Comparison of ENCODE assay signal across 16 mouse cellular contexts in the genomic region with DNA sequence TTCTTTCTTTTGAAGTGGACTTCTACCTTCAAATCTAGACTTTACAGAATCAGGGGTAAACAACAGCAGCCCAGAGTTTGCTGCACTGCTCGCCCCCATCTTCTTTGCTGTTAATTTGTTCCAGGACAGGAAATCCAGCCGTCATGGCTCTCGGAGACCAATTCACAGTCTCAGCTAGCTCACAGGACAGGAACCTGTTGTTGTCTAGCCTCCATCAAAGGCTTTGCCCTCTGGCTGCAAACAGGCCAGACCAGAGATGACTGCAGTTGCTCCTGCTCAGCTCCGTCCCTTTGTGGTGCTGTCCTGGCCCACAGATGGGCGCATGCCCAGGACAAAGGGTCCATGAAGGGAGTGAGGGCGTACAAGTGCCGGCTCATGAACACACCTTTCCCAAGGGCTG.
DNase-seq lines count a peak whose midpoint lies in the region; ATAC-seq lines count a peak whose summit lies in the region.
"Had no signal": no experiment of that assay in that cellular context is flagged by ENCODE, and none has a peak within 500 bp of the region (broad histone marks: within the 10 kb centered on the region; RNA-seq: fewer than 3 reads in every experiment).

No protein-coding gene starts in this region.

- no peaks in the 10 kb centered on the region; the same call in 1 of the 2 replicates for H3K27me3 ChIP-seq in kidney, embryonic 15.5 days
- no peaks in the 10 kb centered on the region for H3K27me3 ChIP-seq in embryonic facial prominence, embryonic 10.5 days (replicated peaks; ENCODE audit: low read depth, poor library complexity, severe bottlenecking)
- no peaks in the 10 kb centered on the region for H3K27me3 ChIP-seq in embryonic facial prominence, embryonic 11.5 days (ENCODE audit: control insufficient read depth, insufficient read depth, low read length)
- no peaks in the 10 kb centered on the region for H3K27me3 ChIP-seq in limb, embryonic 11.5 days (ENCODE audit: control insufficient read depth, insufficient read depth, low read length)

- H3K36me3 ChIP-seq in kidney, embryonic 15.5 days, result no peaks in the 10 kb centered on the region
- H3K36me3 ChIP-seq in embryonic facial prominence, embryonic 10.5 days (replicated peaks), result no peaks in the 10 kb centered on the region
- no peaks in the 10 kb centered on the region for H3K36me3 ChIP-seq in embryonic facial prominence, embryonic 11.5 days (replicated peaks; ENCODE audit: control insufficient read depth, insufficient read depth, low read depth, low read length)
- no peaks in the 10 kb centered on the region for H3K36me3 ChIP-seq in limb, embryonic 11.5 days (ENCODE audit: control insufficient read depth, insufficient read depth, low read length)
- H3K36me3 ChIP-seq: hindbrain, embryonic 15.5 days had no signal

- peaks cover 44% of the 10 kb centered on the region for H3K4me1 ChIP-seq in kidney, embryonic 15.5 days
- H3K4me1 ChIP-seq in embryonic facial prominence, embryonic 10.5 days, result peaks cover 64% of the 10 kb centered on the region
- no peaks in the 10 kb centered on the region; the same call in 1 of the 2 replicates for H3K4me1 ChIP-seq in embryonic facial prominence, embryonic 11.5 days (ENCODE audit: control insufficient read depth, insufficient read depth, low read length)
- H3K4me1 ChIP-seq in limb, embryonic 11.5 days (ENCODE audit: control insufficient read depth, insufficient read depth, low read length), result peaks cover 46% of the 10 kb centered on the region

- H3K9ac ChIP-seq in kidney, embryonic 15.5 days, result no peak overlapping the region
- H3K9ac ChIP-seq in embryonic facial prominence, embryonic 11.5 days (replicated peaks; ENCODE audit: low read length), result peak overlapping the region; percentile 34; the same call in 1 of the 2 replicates
- H3K9ac ChIP-seq in limb, embryonic 11.5 days (ENCODE audit: low read length), result peak overlapping the region; percentile 49
- H3K9ac ChIP-seq: hindbrain, embryonic 15.5 days had no signal

- no peak overlapping the region for H3K4me2 ChIP-seq in kidney, embryonic 15.5 days
- no peak overlapping the region for H3K4me2 ChIP-seq in embryonic facial prominence, embryonic 11.5 days (ENCODE audit: low read depth, low read length)
- 0 out of 2 replicates have a peak overlapping the region, but pooled peaks have one; percentile 10 for H3K4me2 ChIP-seq in limb, embryonic 11.5 days (ENCODE audit: low read depth, severe bottlenecking)
- H3K4me2 ChIP-seq: hindbrain, embryonic 15.5 days had no signal

- ATAC-seq in kidney, embryonic 15.5 days (replicated peaks; ENCODE audit: low FRiP score), result no peak
- no peak for ATAC-seq in embryonic facial prominence, embryonic 11.5 days (replicated peaks; ENCODE audit: insufficient number of reproducible peaks, low FRiP score, low TSS enrichment, low read depth)
- ATAC-seq in limb, embryonic 11.5 days (ENCODE audit: insufficient number of reproducible peaks, low FRiP score, low TSS enrichment, low read depth), result no peak
- ATAC-seq: midbrain, embryonic 16.5 days had no signal

- no peaks in the 10 kb centered on the region for H3K9me3 ChIP-seq in kidney, embryonic 15.5 days (replicated peaks)
- no peaks in the 10 kb centered on the region for H3K9me3 ChIP-seq in embryonic facial prominence, embryonic 10.5 days
- no peaks in the 10 kb centered on the region for H3K9me3 ChIP-seq in embryonic facial prominence, embryonic 11.5 days (replicated peaks; ENCODE audit: control insufficient read depth, low read length)
- H3K9me3 ChIP-seq in limb, embryonic 11.5 days (ENCODE audit: control insufficient read depth, low read length), result no peaks in the 10 kb centered on the region
- H3K9me3 ChIP-seq: hindbrain, embryonic 15.5 days had no signal

- WGBS in kidney, embryonic 15.5 days, result 49% methylated on average over 7 of the region's 7 CpGs
- WGBS in embryonic facial prominence, embryonic 10.5 days, result 28% methylated on average over 7 of the region's 7 CpGs
- 24% methylated on average over 7 of the region's 7 CpGs for WGBS in embryonic facial prominence, embryonic 11.5 days
- WGBS in limb, embryonic 11.5 days, result 22% methylated on average over 7 of the region's 7 CpGs

- peak overlapping the region; percentile 54 for H3K27ac ChIP-seq in kidney, embryonic 15.5 days
- peak overlapping the region; percentile 91 for H3K27ac ChIP-seq in embryonic facial prominence, embryonic 10.5 days (replicated peaks)
- peak overlapping the region; percentile 89 for H3K27ac ChIP-seq in embryonic facial prominence, embryonic 11.5 days (replicated peaks; ENCODE audit: low read depth, low read length)
- H3K27ac ChIP-seq in limb, embryonic 11.5 days (replicated peaks; ENCODE audit: low read depth, low read length), result peak overlapping the region; percentile 93
- H3K27ac ChIP-seq: heart, adult 2 months; hindbrain, embryonic 15.5 days; layer of hippocampus, adult 2 months had no signal

- no peak for DNase-seq in kidney, adult 8-10 months
- DNase-seq in embryonic facial prominence, embryonic 10.5 days (ENCODE audit: low spot score), result peak; percentile 67
- DNase-seq in embryonic facial prominence, embryonic 11.5 days (ENCODE audit: low spot score), result peak; percentile 65
- DNase-seq in limb, embryonic 11.5 days (ENCODE audit: low spot score), result peak; percentile 66
- DNase-seq in thymus, postnatal 36 days, result no peak
- no peak for DNase-seq in frontal cortex, postnatal 14 days (ENCODE audit: low spot score in 2 of 2)
- DNase-seq: adrenal gland, postnatal 36 days; cerebellum, adult 9-10 months; gastrocnemius, postnatal 14 days; lung, adult 18-20 months; thymus, postnatal 25 days had no signal

- no peak overlapping the region for H3K4me3 ChIP-seq in kidney, embryonic 15.5 days (replicated peaks)
- peak overlapping the region; percentile 33 for H3K4me3 ChIP-seq in embryonic facial prominence, embryonic 10.5 days
- no peak overlapping the region for H3K4me3 ChIP-seq in embryonic facial prominence, embryonic 11.5 days (ENCODE audit: low read depth, low read length)
- H3K4me3 ChIP-seq in limb, embryonic 11.5 days (ENCODE audit: low read depth, low read length), result no peak overlapping the region
- H3K4me3 ChIP-seq: heart, adult 2 months; hindbrain, embryonic 15.5 days; layer of hippocampus, adult 2 months had no signal

Comparison
In these comparisons a context has a peak if more than half of its experiments do, and no peak if none do; other contexts are left out.
1. DNase-seq: peak in embryonic facial prominence, embryonic 10.5 days (single experiment), embryonic facial prominence, embryonic 11.5 days (single experiment) and limb, embryonic 11.5 days (single experiment); none in kidney, adult 8-10 months (0 of 2), thymus, postnatal 36 days (0 of 2) and frontal cortex, postnatal 14 days (0 of 2).
2. Peak in every context shown above with its lines, with median percentiles within 50 percentile points of each other: H3K27ac ChIP-seq.